Mouse (Mus musculus): ENCODE measurements around the gene Tsr2. TPM values are rescaled to one million over a fixed set of nuclear protein-coding genes. Genes with fewer than 3 reads are reported as not detected.
A peak's percentile ranks its signal among the peaks of the same experiment; 100 is the strongest.

The Tsr2 gene
- polyA plus RNA-seq, 1 experiment from 2014 or later = 38.0 TPM

- H3K9me3 ChIP-seq (ENCODE audit: low read depth, low read length) = no peaks in the 10 kb centered on the region
- no peaks in the 10 kb centered on the region for H3K27me3 ChIP-seq (ENCODE audit: insufficient read depth, low read length)
- no peak overlapping the region for H3K4me3 ChIP-seq (ENCODE audit: low read depth, low read length)
- no peak overlapping the region for H3K4me2 ChIP-seq
- WGBS = 47% methylated on average over 3 of the region's 3 CpGs
- no peak for ATAC-seq (ENCODE audit: insufficient read depth)
- DNase-seq = no peak
- no peak overlapping the region for H3K27ac ChIP-seq (ENCODE audit: low read depth)
- H3K9ac ChIP-seq = no peak overlapping the region
- TF ChIP-seq CTCF (IDR thresholded peaks at IDR 0.05; ENCODE audit: low read depth) = no peak
- H3K4me1 ChIP-seq (ENCODE audit: insufficient read depth) = no peaks in the 10 kb centered on the region
- H3K36me3 ChIP-seq (ENCODE audit: insufficient read depth) = 0 out of 2 replicates have a peak, but pooled peaks cover under 1% of the 10 kb centered on the region
These were observed 34.6 kb downstream of the Tsr2 start for GRCm38 (mm10) chrX:151061615-151062299.

GRCm38 (mm10) chrX:151059346-151059745 lies 37.0 kb downstream of the Tsr2 start:
- ATAC-seq (ENCODE audit: insufficient read depth) (no peak), DNase-seq (peak; percentile 5)
- WGBS = 87% methylated on average over 1 of the region's 1 CpGs

GRCm38 (mm10) chrX:151055559-151055958 lies 40.8 kb downstream of the Tsr2 start:
- H3K36me3 ChIP-seq (ENCODE audit: insufficient read depth) = 0 out of 2 replicates have a peak, but pooled peaks cover 6% of the 10 kb centered on the region
- TF ChIP-seq CTCF (IDR thresholded peaks at IDR 0.05; ENCODE audit: low read depth) = no peak
- DNase-seq (peak; percentile 62), ATAC-seq (ENCODE audit: insufficient read depth) (peak; percentile 88)
- H3K4me2 ChIP-seq = no peak overlapping the region
- WGBS = 23% methylated on average over 1 of the region's 1 CpGs
- H3K9ac ChIP-seq = no peak overlapping the region
- no peak overlapping the region for H3K27ac ChIP-seq (ENCODE audit: low read depth)
- H3K4me1 ChIP-seq (ENCODE audit: insufficient read depth) = no peaks in the 10 kb centered on the region
- H3K4me3 ChIP-seq (ENCODE audit: low read depth, low read length) = no peak overlapping the region
- no peaks in the 10 kb centered on the region for H3K9me3 ChIP-seq (ENCODE audit: low read depth, low read length)
- H3K27me3 ChIP-seq (ENCODE audit: insufficient read depth, low read length) = no peaks in the 10 kb centered on the region

More at GRCm38 (mm10) chrX:151059346-151059745, 37.0 kb downstream of the Tsr2 start:
- Histone ChIP-seq H3K9me3 (ENCODE audit: low read depth, low read length) (no peaks in the 10 kb centered on the region), H3K4me2 (no peak overlapping the region), H3K27me3 (ENCODE audit: insufficient read depth, low read length) (no peaks in the 10 kb centered on the region), H3K36me3 (ENCODE audit: insufficient read depth) (0 out of 2 replicates have a peak, but pooled peaks cover 2% of the 10 kb centered on the region), H3K4me3 (ENCODE audit: low read depth, low read length) (no peak overlapping the region), H3K27ac (ENCODE audit: low read depth) (no peak overlapping the region), H3K9ac (no peak overlapping the region), H3K4me1 (ENCODE audit: insufficient read depth) (no peaks in the 10 kb centered on the region)
- TF ChIP-seq CTCF (IDR thresholded peaks at IDR 0.05; ENCODE audit: low read depth) = no peak

- TF ChIP-seq CTCF (IDR thresholded peaks at IDR 0.05; ENCODE audit: low read depth) = no peak
- Histone ChIP-seq H3K36me3 (ENCODE audit: insufficient read depth) (0 out of 2 replicates have a peak, but pooled peaks cover 6% of the 10 kb centered on the region), H3K4me1 (ENCODE audit: insufficient read depth) (no peaks in the 10 kb centered on the region; the same call in 1 of the 2 replicates), H3K27me3 (ENCODE audit: insufficient read depth, low read length) (no peaks in the 10 kb centered on the region), H3K4me3 (ENCODE audit: low read depth, low read length) (no peak overlapping the region), H3K9me3 (ENCODE audit: low read depth, low read length) (no peaks in the 10 kb centered on the region), H3K27ac (ENCODE audit: low read depth) (no peak overlapping the region), H3K9ac (no peak overlapping the region), H3K4me2 (peak overlapping the region; percentile 27; the same call in 1 of the 2 replicates)
- DNase-seq (peak; percentile 32), ATAC-seq (ENCODE audit: insufficient read depth) (no peak)
- 32% methylated on average over 3 of the region's 6 CpGs for WGBS
These were observed 41.9 kb downstream of the Tsr2 start for GRCm38 (mm10) chrX:151054489-151054888.

GRCm38 (mm10) chrX:151050337-151050736 lies 46.0 kb downstream of the Tsr2 start:
- no peaks in the 10 kb centered on the region for H3K9me3 ChIP-seq (ENCODE audit: low read depth, low read length)
- ATAC-seq (ENCODE audit: insufficient read depth) (no peak), DNase-seq (peak; percentile 10)
- 0 out of 2 replicates have a peak, but pooled peaks cover 3% of the 10 kb centered on the region for H3K36me3 ChIP-seq (ENCODE audit: insufficient read depth)
- H3K4me2 ChIP-seq = no peak overlapping the region
- WGBS = 66% methylated on average over 7 of the region's 7 CpGs
- H3K9ac ChIP-seq = no peak overlapping the region
- no peaks in the 10 kb centered on the region; the same call in 1 of the 2 replicates for H3K4me1 ChIP-seq (ENCODE audit: insufficient read depth)
- H3K4me3 ChIP-seq (ENCODE audit: low read depth, low read length) = no peak overlapping the region
- H3K27me3 ChIP-seq (ENCODE audit: insufficient read depth, low read length) = no peaks in the 10 kb centered on the region
- no peak for TF ChIP-seq CTCF (IDR thresholded peaks at IDR 0.05; ENCODE audit: low read depth)
- H3K27ac ChIP-seq (ENCODE audit: low read depth) = no peak overlapping the region

- H3K36me3 ChIP-seq (ENCODE audit: insufficient read depth) = 0 out of 2 replicates have a peak, but pooled peaks cover 3% of the 10 kb centered on the region
- H3K9ac ChIP-seq = no peak overlapping the region
- ATAC-seq (ENCODE audit: insufficient read depth) = no peak
- no peak for TF ChIP-seq CTCF (IDR thresholded peaks at IDR 0.05; ENCODE audit: low read depth)
- H3K4me3 ChIP-seq (ENCODE audit: low read depth, low read length) = peak overlapping the region; percentile 62; the same call in 1 of the 2 replicates
- no peaks in the 10 kb centered on the region; the same call in 1 of the 2 replicates for H3K4me1 ChIP-seq (ENCODE audit: insufficient read depth)
- 59% methylated on average over 8 of the region's 8 CpGs for WGBS
- no peak overlapping the region for H3K27ac ChIP-seq (ENCODE audit: low read depth)
- H3K9me3 ChIP-seq (ENCODE audit: low read depth, low read length) = no peaks in the 10 kb centered on the region
- no peak for DNase-seq
- no peaks in the 10 kb centered on the region for H3K27me3 ChIP-seq (ENCODE audit: insufficient read depth, low read length)
- H3K4me2 ChIP-seq = peak overlapping the region; percentile 72
These were observed 46.6 kb downstream of the Tsr2 start for GRCm38 (mm10) chrX:151049661-151050215.

GRCm38 (mm10) chrX:151047431-151048058 lies 48.8 kb downstream of the Tsr2 start:
- Histone ChIP-seq H3K4me3 (ENCODE audit: low read depth, low read length) (peak overlapping the region; percentile 62), H3K9me3 (ENCODE audit: low read depth, low read length) (no peaks in the 10 kb centered on the region), H3K4me1 (ENCODE audit: insufficient read depth) (no peaks in the 10 kb centered on the region; the same call in 1 of the 2 replicates), H3K9ac (peak overlapping the region; percentile 78), H3K27ac (ENCODE audit: low read depth) (peak overlapping the region; percentile 88), H3K36me3 (ENCODE audit: insufficient read depth) (0 out of 2 replicates have a peak, but pooled peaks cover 3% of the 10 kb centered on the region), H3K4me2 (peak overlapping the region; percentile 72), H3K27me3 (ENCODE audit: insufficient read depth, low read length) (no peaks in the 10 kb centered on the region)
- 6% methylated on average over 37 of the region's 56 CpGs for WGBS
- ATAC-seq (ENCODE audit: insufficient read depth) (peak; percentile 52), DNase-seq (peak; percentile 57)
- no peak for TF ChIP-seq CTCF (IDR thresholded peaks at IDR 0.05; ENCODE audit: low read depth)

All from lung, embryonic 14.5 days (tissue).